Mouse (Mus musculus) embryonic facial prominence, embryonic 14.5 days (tissue): Measurements from ENCODE around the gene Cflar. TPM values are rescaled to one million over a fixed set of nuclear protein-coding genes. Genes with fewer than 3 reads are reported as not detected.
A peak's percentile ranks its signal among the peaks of the same experiment; 100 is the strongest.

Source experiments
- ATAC-seq: fragments of 200-750 bp; cut with Nextera tagmentation; 2 replicates; pipeline ENCODE4 v1.8.0; 2017; ENCODE audit warnings: low read depth, moderate number of reproducible peaks, moderate TSS enrichment
- DNase-seq: peaks from one replicate; pipeline ENCODE4 v3.0.0-alpha.2; 2015; ENCODE audit warnings: low spot score
- H3K27ac ChIP-seq: fragments of 300-500 bp; sonication (generic); replicated peaks from 2 replicates; pipeline ENCODE4 v1.5.1; 2014; ENCODE audit warnings: low read depth, mild to moderate bottlenecking, low read length, moderate library complexity
- H3K27me3 ChIP-seq: fragments of 300-500 bp; sonication (generic); replicated peaks from 2 replicates; pipeline ENCODE4 v1.6.1; 2014; ENCODE audit warnings: low read length; ENCODE audit not compliant: control insufficient read depth, insufficient read depth
- H3K36me3 ChIP-seq: fragments of 300-500 bp; sonication (generic); 2 replicates; pipeline ENCODE4 v1.6.1; 2014; ENCODE audit warnings: low read length, mixed read lengths; ENCODE audit not compliant: control insufficient read depth, insufficient read depth
- H3K4me1 ChIP-seq: fragments of 300-500 bp; sonication (generic); 2 replicates; pipeline ENCODE4 v1.6.1; 2014; ENCODE audit warnings: antibody characterized with exemption, low read length; ENCODE audit not compliant: control insufficient read depth, insufficient read depth
- H3K4me2 ChIP-seq: fragments of 300-500 bp; sonication (generic); 2 replicates; pipeline ENCODE4 v1.6.1; 2014; ENCODE audit warnings: low read depth, mild to moderate bottlenecking, low read length, moderate library complexity, mixed read lengths
- H3K4me3 ChIP-seq: fragments of 300-500 bp; sonication (generic); 2 replicates; pipeline ENCODE4 v1.5.1; 2014; ENCODE audit warnings: low read depth, mild to moderate bottlenecking, low read length
- H3K9ac ChIP-seq: fragments of 300-500 bp; sonication (generic); 2 replicates; pipeline ENCODE4 v1.6.1; 2014; ENCODE audit warnings: low read depth, mild to moderate bottlenecking, low read length, moderate library complexity, mixed read lengths
- H3K9me3 ChIP-seq: fragments of 300-500 bp; sonication (generic); 2 replicates; pipeline ENCODE4 v1.6.1; 2016; ENCODE audit warnings: low read length; ENCODE audit not compliant: control insufficient read depth
- WGBS: fragments of 180-500 bp; shearing (Covaris S2); extraction: QIAGEN DNeasy Blood & Tissue Kit; methylation state at CpG from one replicate; pipeline ENCODE4 v1.1.7; 2014; 5-methylcytosine and 5-hydroxymethylcytosine counted together
- polyA plus RNA-seq: library from polyadenylated mRNA; unstranded; fragments of >200 nt; fragmentation: Nextera tagmentation; extraction: Ambion mirVana; gene quantifications from 2 replicates; pipeline ENCODE4 v1.2.1, GENCODE M21; 2014

Cflar gene
- polyA plus RNA-seq, 1 experiment from 2014 or later = 32.4 TPM

DNA sequence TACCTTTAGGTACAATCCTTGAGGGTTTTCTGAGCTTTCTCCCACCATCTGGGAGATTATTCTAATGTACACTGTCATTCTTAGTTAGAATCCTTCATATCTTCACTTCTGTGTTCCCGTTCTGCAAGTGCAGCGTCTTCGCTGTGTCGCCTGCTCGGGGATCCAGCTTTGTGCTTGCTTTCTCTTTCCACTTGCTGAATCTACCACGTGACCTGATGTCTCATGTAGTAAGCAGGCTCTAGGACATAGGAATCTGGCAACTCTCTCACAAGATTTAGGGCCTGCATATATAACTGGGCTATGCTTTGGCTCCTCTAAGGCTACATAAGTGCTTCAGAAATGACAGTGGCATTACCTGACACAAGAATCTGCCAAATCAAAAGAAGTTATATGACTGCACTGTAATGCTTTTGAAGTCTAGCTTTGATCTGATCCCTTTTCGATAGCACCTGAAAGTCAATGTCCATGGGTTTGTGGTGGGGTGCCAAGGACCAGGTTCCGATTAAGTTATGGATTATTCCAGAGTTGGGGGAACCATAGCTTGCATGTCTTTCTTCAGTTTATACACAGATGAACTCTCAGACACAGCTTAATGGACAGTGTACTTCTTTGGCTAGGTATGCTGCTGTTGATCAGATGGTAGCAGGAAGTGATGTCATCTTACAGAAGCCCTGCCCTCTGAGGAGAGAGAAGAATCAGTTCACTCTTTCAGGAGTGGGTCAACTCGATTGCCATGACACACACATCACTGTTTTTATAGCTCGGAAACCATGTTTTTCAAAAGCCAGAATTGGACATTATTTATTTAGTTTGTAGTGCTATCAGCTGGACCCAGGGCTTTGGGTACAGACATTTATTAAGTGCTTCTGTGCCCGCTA, 23.0 kb downstream of the Cflar start:
- Histone ChIP-seq H3K36me3 (peaks cover 67% of the 10 kb centered on the region), H3K4me1 (no peaks in the 10 kb centered on the region), H3K9me3 (no peaks in the 10 kb centered on the region), H3K9ac (no peak overlapping the region), H3K27ac (no peak overlapping the region), H3K27me3 (no peaks in the 10 kb centered on the region), H3K4me2 (no peak overlapping the region), H3K4me3 (no peak overlapping the region)
- DNase-seq = no peak
- WGBS = 94% methylated on average over 11 of the region's 11 CpGs
- ATAC-seq = no peak

DNA sequence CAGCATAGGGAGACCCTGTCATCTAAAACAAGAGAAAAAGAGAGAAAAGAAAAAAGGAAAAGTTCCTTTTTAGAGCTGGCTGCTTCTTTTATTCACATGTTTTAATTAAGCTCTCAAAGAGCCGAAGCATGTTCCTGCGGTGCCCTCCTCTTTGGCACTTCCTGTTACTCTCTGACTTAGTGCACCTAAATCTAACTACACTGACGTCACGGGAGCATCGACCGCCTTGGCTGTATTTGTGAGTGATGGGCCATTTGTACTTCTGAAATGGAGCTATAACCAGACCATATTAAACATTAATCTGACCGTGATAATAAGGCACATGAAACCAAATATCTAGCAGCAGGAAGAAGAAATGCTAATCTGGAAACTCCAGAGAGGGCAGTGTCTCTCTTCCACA, 24.7 kb downstream of the Cflar start:
- 90% methylated on average over 7 of the region's 7 CpGs for WGBS
- no peak overlapping the region for H3K9ac ChIP-seq
- peaks cover 70% of the 10 kb centered on the region for H3K36me3 ChIP-seq
- no peak overlapping the region for H3K4me3 ChIP-seq
- H3K4me2 ChIP-seq = no peak overlapping the region
- no peaks in the 10 kb centered on the region for H3K4me1 ChIP-seq
- no peak overlapping the region for H3K27ac ChIP-seq
- no peaks in the 10 kb centered on the region for H3K9me3 ChIP-seq
- H3K27me3 ChIP-seq = no peaks in the 10 kb centered on the region
- DNase-seq (no peak), ATAC-seq (no peak)

DNA sequence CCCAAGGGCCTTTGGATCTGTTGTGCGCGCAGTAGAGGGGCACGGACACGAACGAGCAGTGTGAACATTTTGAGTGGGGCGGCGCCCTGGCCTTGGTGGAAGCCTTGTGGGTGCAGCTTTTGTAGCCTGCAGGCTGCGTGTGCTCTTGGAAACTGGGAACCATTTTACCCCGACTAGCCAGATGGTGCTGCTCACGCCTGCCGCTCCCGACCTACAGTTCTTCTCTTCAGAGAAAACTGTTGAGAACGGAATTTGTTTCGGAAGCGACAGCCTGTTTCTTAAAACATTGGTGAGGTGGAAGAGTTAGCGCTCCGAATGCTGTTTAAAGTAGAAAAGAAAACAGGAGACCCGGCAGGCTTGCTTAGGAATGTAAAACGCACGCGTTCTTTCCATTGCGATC, 25.7 kb downstream of the Cflar start:
- no peak for DNase-seq
- Histone ChIP-seq H3K4me2 (no peak overlapping the region), H3K9me3 (no peaks in the 10 kb centered on the region), H3K4me3 (no peak overlapping the region), H3K27me3 (no peaks in the 10 kb centered on the region), H3K4me1 (no peaks in the 10 kb centered on the region), H3K27ac (no peak overlapping the region), H3K36me3 (peaks cover 80% of the 10 kb centered on the region), H3K9ac (no peak overlapping the region)
- no peak for ATAC-seq
- 94% methylated on average over 22 of the region's 22 CpGs for WGBS

DNA sequence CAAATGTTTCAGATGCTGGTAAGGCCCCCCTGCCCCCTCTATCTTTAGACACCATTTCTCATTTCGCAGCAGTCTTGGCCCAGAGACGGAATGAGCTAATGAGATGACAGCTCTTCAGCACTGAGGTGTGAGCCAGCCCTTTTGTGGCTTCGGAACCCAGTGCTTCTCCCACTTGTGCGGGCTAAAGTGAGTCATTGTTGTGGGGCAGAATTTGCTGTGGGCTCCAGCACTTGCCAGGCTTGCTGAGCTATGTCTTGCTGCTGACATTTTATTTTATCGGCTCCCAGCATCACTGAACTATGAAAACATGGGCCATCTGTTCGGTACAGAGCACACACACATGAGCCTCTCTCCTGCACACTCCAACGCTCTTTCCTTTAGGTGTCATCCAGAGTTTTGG, 28.2 kb downstream of the Cflar start:
- Histone ChIP-seq H3K4me3 (no peak overlapping the region), H3K27me3 (no peaks in the 10 kb centered on the region), H3K9ac (no peak overlapping the region), H3K27ac (no peak overlapping the region), H3K4me1 (no peaks in the 10 kb centered on the region), H3K9me3 (no peaks in the 10 kb centered on the region), H3K4me2 (no peak overlapping the region), H3K36me3 (peaks cover 94% of the 10 kb centered on the region)
- DNase-seq (no peak), ATAC-seq (no peak)
- 95% methylated on average over 7 of the region's 7 CpGs for WGBS

DNA sequence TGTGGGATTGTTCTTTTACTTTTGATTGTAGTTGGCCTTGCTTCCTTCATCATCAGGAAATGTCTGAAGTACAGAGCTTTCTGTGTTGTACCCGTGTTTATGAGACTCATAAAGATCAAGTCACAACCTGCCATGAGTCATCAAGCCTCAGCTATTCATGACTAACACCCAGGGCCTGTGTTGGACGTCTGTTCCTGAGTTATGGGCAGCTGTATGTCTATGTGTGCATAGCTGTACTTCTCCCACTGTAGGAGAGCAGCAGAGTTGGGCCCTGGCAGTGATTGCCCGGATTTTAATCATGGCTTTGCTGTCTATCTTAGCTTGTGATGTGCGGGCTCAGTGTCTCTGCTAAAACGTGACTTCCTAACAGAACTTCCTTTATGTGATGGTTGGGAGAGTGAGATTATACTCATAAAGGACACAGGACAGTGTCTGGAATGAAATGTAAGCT, 31.3 kb downstream of the Cflar start:
- DNase-seq = no peak
- no peak overlapping the region for H3K4me3 ChIP-seq
- no peak overlapping the region for H3K9ac ChIP-seq
- no peaks in the 10 kb centered on the region for H3K27me3 ChIP-seq
- WGBS = 84% methylated on average over 5 of the region's 5 CpGs
- no peak overlapping the region for H3K4me2 ChIP-seq
- no peaks in the 10 kb centered on the region for H3K4me1 ChIP-seq
- H3K9me3 ChIP-seq = no peaks in the 10 kb centered on the region
- no peak for ATAC-seq
- H3K27ac ChIP-seq = no peak overlapping the region
- H3K36me3 ChIP-seq = peaks cover 89% of the 10 kb centered on the region

DNA sequence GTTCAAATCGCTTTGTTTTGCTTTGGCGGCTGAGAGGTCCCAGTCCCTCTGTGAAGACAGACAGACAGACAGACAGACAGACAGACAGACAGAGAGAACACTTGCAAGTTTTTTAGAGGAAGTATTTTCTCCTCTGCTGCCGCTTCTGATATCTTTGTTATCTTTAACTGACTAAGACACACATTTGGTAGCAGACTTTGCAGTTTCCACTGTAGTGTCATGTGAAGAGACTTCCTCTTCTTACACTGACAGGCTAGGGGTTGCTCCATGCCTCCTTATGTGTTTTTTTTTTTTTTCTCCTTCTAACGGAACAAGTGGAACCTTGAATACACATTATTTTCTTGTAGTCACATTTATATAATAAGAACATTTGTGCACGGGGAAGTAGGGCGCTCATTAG, 31.9 kb downstream of the Cflar start:
- DNase-seq = no peak
- H3K36me3 ChIP-seq = peaks cover 89% of the 10 kb centered on the region
- H3K27ac ChIP-seq = no peak overlapping the region
- no peak overlapping the region for H3K9ac ChIP-seq
- WGBS = 89% methylated on average over 6 of the region's 6 CpGs
- no peak for ATAC-seq
- no peaks in the 10 kb centered on the region for H3K4me1 ChIP-seq
- no peaks in the 10 kb centered on the region for H3K9me3 ChIP-seq
- H3K27me3 ChIP-seq = no peaks in the 10 kb centered on the region
- no peak overlapping the region for H3K4me2 ChIP-seq
- no peak overlapping the region for H3K4me3 ChIP-seq

DNA sequence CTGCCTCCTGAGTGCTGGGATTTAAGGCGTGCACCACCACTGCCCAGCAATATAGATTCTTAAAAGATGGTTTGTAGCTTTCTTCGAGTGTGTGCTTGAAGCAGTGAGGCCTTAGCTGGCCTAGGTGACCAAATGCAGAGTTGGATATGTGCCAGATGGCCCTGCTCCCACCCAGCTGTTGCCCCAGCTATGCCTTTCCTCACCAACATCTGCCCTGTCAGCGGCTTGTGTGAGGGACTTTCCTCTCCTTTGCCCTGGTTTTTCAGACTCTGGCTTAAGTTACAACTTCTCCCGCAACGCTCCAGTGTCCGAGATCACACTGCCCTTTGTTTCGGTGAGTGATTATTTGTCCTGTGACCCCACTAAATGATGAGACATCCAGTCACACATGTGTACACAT, 33.3 kb downstream of the Cflar start:
- no peak overlapping the region for H3K4me2 ChIP-seq
- H3K27me3 ChIP-seq = no peaks in the 10 kb centered on the region
- no peak overlapping the region for H3K27ac ChIP-seq
- no peak overlapping the region for H3K4me3 ChIP-seq
- H3K9me3 ChIP-seq = no peaks in the 10 kb centered on the region
- H3K9ac ChIP-seq = no peak overlapping the region
- ATAC-seq (no peak), DNase-seq (peak; percentile 11)
- H3K4me1 ChIP-seq = no peaks in the 10 kb centered on the region
- 84% methylated on average over 7 of the region's 7 CpGs for WGBS
- H3K36me3 ChIP-seq = peaks cover 90% of the 10 kb centered on the region

DNA sequence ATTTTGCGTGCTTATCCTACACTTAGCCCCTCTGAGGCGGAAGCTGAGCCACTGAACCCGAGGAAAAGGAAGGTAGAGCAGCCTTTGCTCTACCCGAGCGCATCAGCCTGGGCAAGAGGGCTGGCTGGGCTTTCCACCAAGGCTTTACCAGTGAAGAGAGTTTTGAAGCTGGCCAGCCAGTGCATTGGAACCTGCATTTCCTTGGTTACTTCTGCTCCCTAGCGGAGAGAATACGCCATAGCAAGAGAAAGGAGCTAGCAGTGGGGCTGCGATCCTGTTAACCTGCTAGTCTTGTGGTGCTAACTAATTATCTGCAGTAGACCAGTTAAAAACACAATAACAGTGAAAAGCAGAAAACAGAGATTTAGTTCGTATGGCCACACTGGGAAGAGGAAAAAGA, 35.6 kb downstream of the Cflar start:
- Histone ChIP-seq H3K4me2 (no peak overlapping the region), H3K4me1 (no peaks in the 10 kb centered on the region), H3K9ac (no peak overlapping the region), H3K27ac (no peak overlapping the region), H3K27me3 (no peaks in the 10 kb centered on the region), H3K9me3 (no peaks in the 10 kb centered on the region), H3K36me3 (peaks cover 69% of the 10 kb centered on the region), H3K4me3 (no peak overlapping the region)
- 71% methylated on average over 9 of the region's 9 CpGs for WGBS
- peak; percentile 23 for DNase-seq
- no peak for ATAC-seq

DNA sequence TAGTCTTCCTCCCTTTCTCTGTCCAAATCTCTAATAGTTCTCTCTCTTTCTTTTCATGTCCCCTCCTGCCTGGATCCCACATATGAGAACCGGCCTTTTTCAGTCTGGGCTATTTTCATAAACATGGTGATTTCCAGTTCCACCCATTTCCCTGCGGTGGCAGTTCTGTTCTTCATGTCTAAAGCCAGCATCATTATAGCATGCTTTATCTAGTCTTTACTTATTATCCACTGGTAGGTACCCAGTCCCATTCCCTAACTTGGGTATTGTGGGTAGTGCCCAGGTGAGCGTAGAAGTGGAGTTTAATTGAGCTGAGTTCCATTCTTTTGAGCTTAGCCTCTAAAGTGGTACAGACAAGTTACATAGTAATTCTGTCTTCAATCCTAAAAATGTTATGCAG, 48.1 kb downstream of the Cflar start:
- no peak overlapping the region for H3K27ac ChIP-seq
- no peaks in the 10 kb centered on the region for H3K27me3 ChIP-seq
- no peaks in the 10 kb centered on the region for H3K4me1 ChIP-seq
- H3K4me3 ChIP-seq = no peak overlapping the region
- 90% methylated on average over 3 of the region's 3 CpGs for WGBS
- no peak overlapping the region for H3K4me2 ChIP-seq
- H3K9ac ChIP-seq = no peak overlapping the region
- no peak for ATAC-seq
- DNase-seq = no peak
- H3K9me3 ChIP-seq = no peaks in the 10 kb centered on the region
- H3K36me3 ChIP-seq = peaks cover 33% of the 10 kb centered on the region
